Mouse (Mus musculus) limb, embryonic 14.5 days (tissue): ENCODE measurements around the gene Cox15. TPM values are rescaled to one million over a fixed set of nuclear protein-coding genes. Genes with fewer than 3 reads are reported as not detected.

Experiments used
- ATAC-seq: fragments of 200-750 bp; cut with Nextera tagmentation; 2 replicates; pipeline ENCODE4 v1.8.0; 2017; ENCODE audit warnings: low read depth, moderate number of reproducible peaks, moderate TSS enrichment; ENCODE audit not compliant: low FRiP score
- DNase-seq: peaks from one replicate; pipeline ENCODE4 v3.0.0-alpha.2; 2015; ENCODE audit warnings: low spot score
- H3K27ac ChIP-seq: fragments of 300-500 bp; sonication (generic); replicated peaks from 2 replicates; pipeline ENCODE4 v1.5.1; 2014; ENCODE audit warnings: low read depth, mild to moderate bottlenecking, low read length, moderate library complexity, mixed read lengths
- H3K27me3 ChIP-seq: fragments of 300-500 bp; sonication (generic); 2 replicates; pipeline ENCODE4 v1.6.1; 2014; ENCODE audit warnings: low read length, mixed read lengths; ENCODE audit not compliant: control insufficient read depth, insufficient read depth
- H3K36me3 ChIP-seq: fragments of 300-500 bp; sonication (generic); 2 replicates; pipeline ENCODE4 v1.6.1; 2014; ENCODE audit warnings: mild to moderate bottlenecking, low read length, moderate library complexity, mixed read lengths; ENCODE audit not compliant: control insufficient read depth, insufficient read depth
- H3K4me1 ChIP-seq: fragments of 300-500 bp; sonication (generic); 2 replicates; pipeline ENCODE4 v1.6.1; 2014; ENCODE audit warnings: antibody characterized with exemption, low read length, mixed read lengths; ENCODE audit not compliant: control insufficient read depth, insufficient read depth
- H3K4me2 ChIP-seq: fragments of 300-500 bp; sonication (generic); replicated peaks from 2 replicates; pipeline ENCODE4 v1.6.1; 2014; ENCODE audit warnings: low read depth, mild to moderate bottlenecking, low read length, moderate library complexity; ENCODE audit not compliant: severe bottlenecking
- H3K4me3 ChIP-seq: fragments of 300-500 bp; sonication (generic); replicated peaks from 2 replicates; pipeline ENCODE4 v1.5.1; 2014; ENCODE audit warnings: low read length
- H3K9ac ChIP-seq: fragments of 300-500 bp; sonication (generic); 2 replicates; pipeline ENCODE4 v1.6.1; 2014; ENCODE audit warnings: mild to moderate bottlenecking, low read depth, low read length, moderate library complexity; ENCODE audit not compliant: severe bottlenecking
- H3K9me3 ChIP-seq: fragments of 300-500 bp; sonication (generic); 2 replicates; pipeline ENCODE4 v1.6.1; 2016; ENCODE audit warnings: low read length; ENCODE audit not compliant: control insufficient read depth
- POLR2A ChIP-seq: fragments of 200-500 bp; IDR thresholded peaks from 2 replicates; pipeline ENCODE4 v1.8.0; 2012; ENCODE audit warnings: inconsistent platforms, mild to moderate bottlenecking, moderate library complexity, borderline replicate concordance; ENCODE audit not compliant: insufficient read depth, insufficient read length; ENCODE audit errors: extremely low read depth
- WGBS: fragments of 180-500 bp; shearing (Covaris S2); extraction: QIAGEN DNeasy Blood & Tissue Kit; methylation state at CpG from one replicate; pipeline ENCODE4 v1.1.7; 2014; 5-methylcytosine and 5-hydroxymethylcytosine counted together
- polyA plus RNA-seq, 2 experiments: library from polyadenylated mRNA; depleted of rRNA in 1 of 2; stranded (reverse) in 1 of 2; unstranded in 1 of 2; fragments of >200 nt; fragmentation: Nextera tagmentation in 1 of 2; extraction: Ambion mirVana in 1 of 2; gene quantifications; 2 replicates each; pipeline versions ENCODE4 v1.2.1 to v1.2.3; 2012 to 2014

Cox15 gene
- polyA plus RNA-seq, 2 experiments, result 7.7 to 15.8 TPM

GRCm38 (mm10) chr19:43723501-43723900 lies 29.3 kb downstream of the Cox15 start:
- WGBS, result 85% methylated on average over 9 of the region's 10 CpGs
- Histone ChIP-seq H3K27me3 (no peaks in the 10 kb centered on the region), H3K4me1 (no peaks in the 10 kb centered on the region), H3K4me3 (no peak overlapping the region), H3K27ac (no peak overlapping the region), H3K9me3 (no peaks in the 10 kb centered on the region), H3K4me2 (no peak overlapping the region), H3K36me3 (peaks cover 54% of the 10 kb centered on the region), H3K9ac (no peak overlapping the region)
- no peak for DNase-seq
- no peak for ATAC-seq
- no peak for TF ChIP-seq POLR2A

- 84% methylated on average over 8 of the region's 8 CpGs for WGBS
- H3K27ac ChIP-seq, result no peak overlapping the region
- ATAC-seq, result no peak
- DNase-seq, result no peak
- H3K9me3 ChIP-seq, result no peaks in the 10 kb centered on the region
- no peak overlapping the region for H3K4me3 ChIP-seq
- no peaks in the 10 kb centered on the region for H3K27me3 ChIP-seq
- H3K9ac ChIP-seq, result no peak overlapping the region
- peaks cover 60% of the 10 kb centered on the region for H3K36me3 ChIP-seq
- no peak for TF ChIP-seq POLR2A
- no peaks in the 10 kb centered on the region for H3K4me1 ChIP-seq
- no peak overlapping the region for H3K4me2 ChIP-seq
Observed at GRCm38 (mm10) chr19:43722891-43723290, 29.9 kb downstream of the Cox15 start.

GRCm38 (mm10) chr19:43720061-43720460 lies 32.7 kb downstream of the Cox15 start:
- Histone ChIP-seq H3K27ac (no peak overlapping the region), H3K27me3 (no peaks in the 10 kb centered on the region), H3K9ac (no peak overlapping the region), H3K4me2 (no peak overlapping the region), H3K9me3 (no peaks in the 10 kb centered on the region), H3K4me1 (no peaks in the 10 kb centered on the region), H3K4me3 (no peak overlapping the region), H3K36me3 (peaks cover 48% of the 10 kb centered on the region)
- 92% methylated on average over 11 of the region's 11 CpGs for WGBS
- ATAC-seq, result no peak
- no peak for TF ChIP-seq POLR2A
- no peak for DNase-seq

GRCm38 (mm10) chr19:43711971-43712370 lies 40.8 kb downstream of the Cox15 start:
- Histone ChIP-seq H3K9ac (no peak overlapping the region), H3K4me3 (no peak overlapping the region), H3K27ac (no peak overlapping the region), H3K4me2 (no peak overlapping the region), H3K36me3 (peaks cover 21% of the 10 kb centered on the region), H3K27me3 (no peaks in the 10 kb centered on the region), H3K9me3 (no peaks in the 10 kb centered on the region), H3K4me1 (no peaks in the 10 kb centered on the region)
- 79% methylated on average over 5 of the region's 5 CpGs for WGBS
- TF ChIP-seq POLR2A, result no peak
- ATAC-seq, result no peak
- DNase-seq, result no peak

GRCm38 (mm10) chr19:43711159-43711916 lies 41.5 kb downstream of the Cox15 start:
- no peaks in the 10 kb centered on the region for H3K9me3 ChIP-seq
- TF ChIP-seq POLR2A, result no peak
- no peak for ATAC-seq
- H3K4me3 ChIP-seq, result no peak overlapping the region
- no peak for DNase-seq
- H3K36me3 ChIP-seq, result peaks cover 22% of the 10 kb centered on the region
- H3K4me1 ChIP-seq, result no peaks in the 10 kb centered on the region
- no peak overlapping the region for H3K27ac ChIP-seq
- 59% methylated on average over 22 of the region's 22 CpGs for WGBS
- no peak overlapping the region for H3K4me2 ChIP-seq
- H3K27me3 ChIP-seq, result no peaks in the 10 kb centered on the region
- H3K9ac ChIP-seq, result no peak overlapping the region
